In the genomic region with DNA sequence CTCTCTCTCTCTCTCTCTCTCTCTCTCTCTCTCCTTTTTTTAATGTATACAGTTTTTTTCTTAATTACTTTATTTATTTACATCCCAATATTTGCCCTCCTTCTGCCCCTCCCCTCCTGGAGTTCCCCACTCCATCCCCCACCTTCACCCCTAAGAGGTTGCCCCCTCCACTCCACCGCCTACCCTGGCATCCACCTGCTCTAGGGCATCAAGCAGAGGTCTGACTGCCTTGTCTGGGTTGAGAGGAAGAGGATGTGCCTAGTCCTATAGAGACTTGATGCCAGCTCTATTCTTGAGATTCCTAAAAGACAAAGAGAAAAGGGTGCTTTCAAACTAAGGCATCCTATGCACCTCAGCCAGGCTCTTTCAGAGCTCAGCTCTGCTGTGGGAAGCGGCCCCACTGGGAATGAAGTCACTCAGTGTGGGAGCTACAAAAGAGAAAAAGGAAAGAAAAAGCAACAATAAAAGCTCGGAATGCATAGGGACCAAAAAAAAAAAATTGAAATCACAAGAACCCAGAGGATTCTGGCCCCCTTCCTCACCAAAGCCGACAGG, we compare ENCODE assay signal across 14 mouse cellular contexts.
"Had no signal": no experiment of that assay in that cellular context is flagged by ENCODE, and none has a peak within 500 bp of the region (broad histone marks: within the 10 kb centered on the region; RNA-seq: fewer than 3 reads in every experiment).

No protein-coding gene starts in this region.

- DNase-seq: kidney, adult 18-20 months; kidney, postnatal 10 days; kidney, postnatal 4 days; left cerebral cortex, postnatal 4 days; lung, postnatal 14 days; thymus, adult 18-20 months; thymus, postnatal 25 days had no signal

- H3K4me1 ChIP-seq: liver, embryonic 15.5 days; lung, embryonic 15.5 days; megakaryocyte, embryonic 14.5 days had no signal

- H3K27ac ChIP-seq: layer of hippocampus, adult 2 months; liver, embryonic 15.5 days; lung, embryonic 15.5 days; macrophage; midbrain, embryonic 12.5 days had no signal

- H3K4me3 ChIP-seq: layer of hippocampus, adult 2 months; liver, embryonic 15.5 days; lung, embryonic 15.5 days; megakaryocyte, embryonic 14.5 days; midbrain, embryonic 12.5 days had no signal

- H3K4me2 ChIP-seq: liver, embryonic 11.5 days; liver, embryonic 15.5 days; lung, embryonic 15.5 days; midbrain, embryonic 12.5 days had no signal

- H3K9me3 ChIP-seq: liver, embryonic 15.5 days; lung, embryonic 15.5 days; megakaryocyte, embryonic 14.5 days; midbrain, embryonic 12.5 days had no signal

- H3K9ac ChIP-seq: liver, embryonic 15.5 days; lung, embryonic 15.5 days; midbrain, embryonic 12.5 days had no signal

- H3K27me3 ChIP-seq: liver, embryonic 15.5 days; lung, embryonic 15.5 days; megakaryocyte, embryonic 14.5 days; midbrain, embryonic 12.5 days had no signal

- H3K36me3 ChIP-seq: liver, embryonic 15.5 days; lung, embryonic 15.5 days; midbrain, embryonic 12.5 days had no signal
